Mouse (Mus musculus) adrenal gland, adult 2 months (tissue): Measurements from ENCODE around the gene Dxo. TPM values are rescaled to one million over a fixed set of nuclear protein-coding genes. Genes with fewer than 3 reads are reported as not detected.
A peak's percentile ranks its signal among the peaks of the same experiment; 100 is the strongest.

ENCODE experiments used
- DNase-seq: peaks from one replicate; pipeline ENCODE4 v3.0.0; 2021
- polyA plus RNA-seq: library from polyadenylated mRNA; depleted of rRNA; stranded (reverse); fragments of >200 nt; gene quantifications from 2 replicates; pipeline ENCODE4 v1.2.3, GENCODE M21; 2012
- total RNA-seq, 2 experiments: library from RNA; stranded (reverse); gene quantifications; 2 replicates each; pipeline ENCODE4 v1.2.3; 2021

The Dxo gene
- total and polyA plus RNA-seq, 3 experiments, result 47.0 to 126 (median 107) TPM

- no peak for DNase-seq
Observed at GRCm38 (mm10) chr17:34836155-34836855, 514 bp upstream of the Dxo start.

- no peak for DNase-seq
Observed at GRCm38 (mm10) chr17:34837464-34838324, 875 bp downstream of the Dxo start.

GRCm38 (mm10) chr17:34838785-34839184 is 2.0 kb downstream of the Dxo start:
- DNase-seq, result no peak

- no peak for DNase-seq
Observed at GRCm38 (mm10) chr17:34840736-34841307, 4.0 kb downstream of the Dxo start.

GRCm38 (mm10) chr17:34844884-34845283 is 8.1 kb downstream of the Dxo start:
- DNase-seq, result no peak

GRCm38 (mm10) chr17:34847192-34847591 is 10.4 kb downstream of the Dxo start:
- DNase-seq, result no peak

- DNase-seq, result no peak
Observed at GRCm38 (mm10) chr17:34847615-34848014, 10.8 kb downstream of the Dxo start.

- peak; percentile 99 for DNase-seq
Observed at GRCm38 (mm10) chr17:34849722-34850516, 13.1 kb downstream of the Dxo start, which contains the start of the genes Skiv2l and Nelfe. Gene Skiv2l (minus strand): TSS chr17:34850210. Gene Nelfe (plus strand): TSS chr17:34850391.

- DNase-seq, result no peak
Observed at GRCm38 (mm10) chr17:34850517-34851125, 13.8 kb downstream of the Dxo start.

- no peak for DNase-seq
Observed at GRCm38 (mm10) chr17:34853511-34853910, 16.7 kb downstream of the Dxo start.

- DNase-seq, result no peak
Observed at GRCm38 (mm10) chr17:34854761-34855160, 17.9 kb downstream of the Dxo start.

- DNase-seq, result peak; percentile 60
Observed at GRCm38 (mm10) chr17:34855825-34856224, 19.0 kb downstream of the Dxo start.

GRCm38 (mm10) chr17:34858670-34859069 is 21.9 kb downstream of the Dxo start:
- DNase-seq, result no peak

GRCm38 (mm10) chr17:34860514-34860913 is 23.7 kb downstream of the Dxo start:
- no peak for DNase-seq

GRCm38 (mm10) chr17:34861704-34862415 is 25.0 kb downstream of the Dxo start:
- DNase-seq, result peak; percentile 50

GRCm38 (mm10) chr17:34862416-34863081 is 25.7 kb downstream of the Dxo start, which contains the start of gene Cfb:
Gene Cfb (minus strand): TSS chr17:34862518.
- no peak for DNase-seq

- no peak for DNase-seq
Observed at GRCm38 (mm10) chr17:34865981-34866380, 29.2 kb downstream of the Dxo start.

- DNase-seq, result peak; percentile 59
Observed at GRCm38 (mm10) chr17:34874321-34874720, 37.5 kb downstream of the Dxo start.

- DNase-seq, result peak; percentile 50
Observed at GRCm38 (mm10) chr17:34879336-34879879, 42.6 kb downstream of the Dxo start, which contains the start of gene Zbtb12. Gene Zbtb12 (plus strand): TSS chr17:34879483.

- DNase-seq, result no peak
Observed at GRCm38 (mm10) chr17:34881166-34881565, 44.3 kb downstream of the Dxo start.
